Mouse (Mus musculus): ENCODE measurements around the gene Atg9a. TPM values are rescaled to one million over a fixed set of nuclear protein-coding genes. Genes with fewer than 3 reads are reported as not detected.
A peak's percentile ranks its signal among the peaks of the same experiment; 100 is the strongest.
"Not testable (repeated sequence)": the region's sequence is repeated elsewhere in the genome, so short reads cannot be mapped to it uniquely, and the experiment has no call there.

Gene Atg9a
- polyA plus RNA-seq (2012; rRNA removed): 63.2 and 68.4 TPM in 2 replicates

DNA sequence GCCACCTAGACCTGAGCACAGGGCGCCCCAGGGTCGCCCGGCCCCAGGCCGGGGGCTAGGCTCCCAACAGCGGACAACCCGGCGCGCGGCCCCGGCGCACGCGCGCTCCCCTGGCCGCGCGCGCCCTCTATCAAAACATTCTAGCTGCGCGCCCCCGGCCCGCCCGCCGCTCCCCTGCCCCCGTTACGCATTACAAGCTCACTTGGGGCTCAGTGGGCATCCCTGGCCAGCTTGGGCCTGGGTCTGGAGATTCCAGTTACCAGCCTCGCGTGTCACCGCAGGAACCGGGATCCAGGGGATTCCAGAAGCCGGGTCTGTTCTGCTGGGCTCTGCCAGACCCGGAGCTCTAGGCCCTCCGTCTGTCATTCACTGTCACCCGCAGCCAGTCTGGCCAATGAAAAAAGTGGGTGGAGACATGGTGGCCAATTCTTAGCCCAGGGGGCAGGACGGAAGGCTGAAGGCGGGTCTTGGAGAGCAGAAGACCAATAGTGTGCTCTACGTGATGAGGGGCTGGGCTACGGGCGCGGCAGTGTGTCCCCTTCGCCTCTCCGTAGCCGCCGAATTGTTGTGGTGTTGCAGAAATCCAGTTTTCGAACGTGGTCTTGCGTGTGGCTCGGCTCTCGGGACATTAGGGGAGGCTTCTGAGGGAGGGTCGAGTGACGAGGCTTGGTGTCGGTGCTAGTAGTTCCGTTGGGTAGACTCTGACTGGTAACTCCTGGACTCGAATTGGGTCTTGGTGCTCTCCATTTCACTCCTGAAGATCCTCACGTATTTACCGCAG, at the start of gene Atg9a, which contains the start of gene Ankzf1:
Gene Atg9a (minus strand): TSS at position 575 of the 781 bp plus-strand sequence.
Gene Ankzf1 (plus strand): TSS at position 530 of the 781 bp plus-strand sequence.
- TF ChIP-seq POLR2A (IDR thresholded peaks at IDR 0.05; ENCODE audit: borderline replicate concordance, extremely low read depth, insufficient read depth, insufficient read length, poor library complexity, severe bottlenecking): peak; percentile 5; the same call in 1 of the 2 replicates
- no peak for TF ChIP-seq CTCF (IDR thresholded peaks at IDR 0.05; ENCODE audit: borderline replicate concordance, extremely low read depth, insufficient read depth, insufficient read length)
- peak; percentile 100 for DNase-seq (ENCODE audit: low read depth)

DNA sequence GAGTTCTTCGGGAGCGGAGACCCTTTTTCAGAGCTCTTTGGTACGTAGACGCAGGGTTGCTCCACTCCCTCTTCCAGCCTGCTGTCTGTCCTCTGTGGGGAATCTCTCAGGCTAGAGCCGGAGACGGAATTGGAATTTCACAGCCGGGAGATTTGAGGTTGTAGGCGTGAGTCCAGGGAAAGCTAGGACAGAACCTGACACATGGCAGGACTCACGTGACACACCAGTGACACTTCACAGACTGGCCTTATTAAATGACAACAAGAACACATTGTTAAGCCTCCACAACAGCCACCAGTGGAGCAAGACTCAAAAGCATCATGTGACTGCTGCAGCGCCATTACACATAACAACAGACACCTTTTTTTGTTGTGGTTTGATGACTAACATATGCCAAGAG, 47.6 kb upstream of the Atg9a start:
- no peak for DNase-seq (ENCODE audit: low read depth)
- TF ChIP-seq POLR2A (IDR thresholded peaks at IDR 0.05; ENCODE audit: borderline replicate concordance, extremely low read depth, insufficient read depth, insufficient read length, poor library complexity, severe bottlenecking): no peak
- no peak for TF ChIP-seq CTCF (IDR thresholded peaks at IDR 0.05; ENCODE audit: borderline replicate concordance, extremely low read depth, insufficient read depth, insufficient read length)

DNA sequence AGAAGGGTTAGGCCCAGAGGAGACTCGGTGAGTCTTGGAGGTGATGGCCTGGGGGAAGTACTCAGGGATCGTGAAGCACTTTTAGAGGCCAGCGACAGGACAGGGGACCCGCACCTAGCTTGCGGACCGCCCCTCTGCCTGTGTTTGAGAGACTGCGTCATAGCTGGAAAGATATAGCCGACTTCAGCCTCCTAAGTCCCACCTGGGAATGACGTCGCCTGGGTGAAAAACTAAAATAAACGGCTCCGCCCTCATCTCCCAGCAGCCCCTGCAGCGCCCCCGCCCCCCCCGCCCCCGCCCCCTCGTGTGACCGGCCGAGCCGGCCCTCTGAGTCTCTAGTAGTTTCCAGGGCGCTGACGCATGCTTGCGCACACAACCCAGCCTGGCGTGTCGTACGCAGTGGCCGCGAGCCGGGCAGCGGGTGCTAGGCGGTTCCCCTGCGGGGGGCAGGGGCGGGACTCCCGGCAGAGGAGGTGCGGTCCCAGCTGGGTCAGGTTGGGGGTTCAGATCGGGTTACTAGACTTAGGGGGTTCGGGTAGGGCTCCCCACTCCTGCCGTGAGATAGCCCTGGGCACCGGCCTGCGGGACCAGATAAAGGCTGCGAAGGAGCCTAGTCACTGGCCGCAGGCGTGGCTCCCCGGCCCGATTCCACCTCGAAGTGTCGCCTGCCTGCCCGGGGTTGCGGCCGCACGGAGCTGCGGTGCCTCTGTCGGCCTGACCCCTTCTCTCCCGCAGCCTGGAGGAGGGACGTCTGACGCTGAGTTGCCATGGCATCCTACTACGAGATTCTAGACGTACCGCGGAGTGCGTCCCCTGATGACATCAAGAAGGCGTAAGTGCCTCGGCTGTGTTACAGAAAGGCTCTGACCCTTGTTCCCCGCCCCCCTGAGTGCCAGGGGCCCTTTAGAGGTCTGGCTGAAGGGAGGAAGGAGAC, 44.4 kb upstream of the Atg9a start, which contains the start of gene Dnajb2:
Gene Dnajb2 (plus strand): TSS at position 290 of the 934 bp plus-strand sequence.
- TF ChIP-seq CTCF (IDR thresholded peaks at IDR 0.05; ENCODE audit: borderline replicate concordance, extremely low read depth, insufficient read depth, insufficient read length) (no peak), POLR2A (IDR thresholded peaks at IDR 0.05; ENCODE audit: borderline replicate concordance, extremely low read depth, insufficient read depth, insufficient read length, poor library complexity, severe bottlenecking) (peak; percentile 36; the same call in 1 of the 2 replicates)
- peak; percentile 84 for DNase-seq (ENCODE audit: low read depth)

DNA sequence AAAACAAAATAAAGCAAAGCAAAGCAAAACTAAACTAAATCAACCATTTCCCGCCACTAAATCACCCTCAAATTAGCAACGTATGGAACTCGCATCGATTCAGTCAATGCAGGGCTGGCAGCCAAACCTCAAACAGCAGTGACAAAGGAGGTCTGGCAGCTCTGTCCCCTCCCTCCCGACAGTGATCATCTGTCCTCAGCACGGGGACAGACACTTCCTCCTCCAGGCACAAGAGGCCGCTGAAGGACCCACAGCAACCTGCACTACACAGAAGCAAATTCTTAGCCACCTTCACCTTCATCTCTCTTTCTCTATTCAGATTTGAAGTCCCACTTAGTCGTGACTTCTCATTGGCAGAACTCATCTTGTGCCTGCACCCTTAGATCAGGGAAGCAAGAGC, 42.6 kb upstream of the Atg9a start:
- peak; percentile 15; the same call in 1 of the 2 replicates for TF ChIP-seq POLR2A (IDR thresholded peaks at IDR 0.05; ENCODE audit: borderline replicate concordance, extremely low read depth, insufficient read depth, insufficient read length, poor library complexity, severe bottlenecking)
- peak; percentile 75 for TF ChIP-seq CTCF (IDR thresholded peaks at IDR 0.05; ENCODE audit: borderline replicate concordance, extremely low read depth, insufficient read depth, insufficient read length)
- peak; percentile 94 for DNase-seq (ENCODE audit: low read depth)

DNA sequence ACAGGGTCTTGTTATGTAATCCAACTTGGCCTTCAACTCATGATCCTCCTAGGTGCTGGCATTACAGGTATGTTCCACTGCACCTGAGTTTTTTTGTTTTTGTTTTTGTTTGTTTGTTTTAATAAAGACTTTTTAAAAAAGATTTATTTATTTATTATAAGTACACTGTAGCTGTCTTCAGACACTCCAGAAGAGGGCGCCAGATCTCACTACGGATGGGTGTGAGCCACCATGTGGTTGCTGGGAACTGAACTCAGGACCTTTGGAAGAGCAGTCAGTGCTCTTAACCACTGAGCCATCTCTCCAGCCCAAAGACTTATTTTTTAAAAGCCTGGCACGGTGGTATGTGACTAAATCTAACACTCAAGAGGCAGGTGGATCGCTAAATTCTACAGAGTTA, 40.5 kb upstream of the Atg9a start:
- not testable (repeated sequence) for DNase-seq (ENCODE audit: low read depth)

DNA sequence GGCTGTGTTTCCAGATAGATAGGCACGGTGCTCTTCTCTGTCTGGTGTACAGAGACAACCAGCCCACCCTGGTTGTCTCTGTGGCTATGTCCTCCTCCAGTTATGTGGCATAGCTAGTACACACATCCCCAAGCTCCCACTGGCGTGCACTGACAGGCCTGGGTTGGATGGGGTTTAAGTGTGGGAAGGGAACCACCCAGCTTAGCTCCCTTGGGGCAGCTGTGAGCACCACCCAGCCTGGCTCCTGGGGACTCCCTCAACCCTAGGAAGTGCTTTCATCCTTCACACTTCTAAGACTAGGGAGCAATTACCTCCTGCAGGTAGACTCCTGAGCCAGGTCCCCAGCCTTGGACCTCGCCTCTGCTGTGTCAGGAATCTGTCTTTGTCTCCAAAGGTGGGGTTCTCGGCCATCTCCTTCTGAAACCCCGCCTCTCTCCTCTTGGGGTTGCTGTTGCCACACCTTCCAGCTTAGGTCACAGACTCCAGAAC, 39.7 kb upstream of the Atg9a start, which contains the start of gene A630095N17Rik:
Gene A630095N17Rik (minus strand): TSS at position 439 of the 489 bp plus-strand sequence.
- no peak for DNase-seq (ENCODE audit: low read depth)
- TF ChIP-seq POLR2A (IDR thresholded peaks at IDR 0.05; ENCODE audit: borderline replicate concordance, extremely low read depth, insufficient read depth, insufficient read length, poor library complexity, severe bottlenecking): no peak
- TF ChIP-seq CTCF (IDR thresholded peaks at IDR 0.05; ENCODE audit: borderline replicate concordance, extremely low read depth, insufficient read depth, insufficient read length): no peak

DNA sequence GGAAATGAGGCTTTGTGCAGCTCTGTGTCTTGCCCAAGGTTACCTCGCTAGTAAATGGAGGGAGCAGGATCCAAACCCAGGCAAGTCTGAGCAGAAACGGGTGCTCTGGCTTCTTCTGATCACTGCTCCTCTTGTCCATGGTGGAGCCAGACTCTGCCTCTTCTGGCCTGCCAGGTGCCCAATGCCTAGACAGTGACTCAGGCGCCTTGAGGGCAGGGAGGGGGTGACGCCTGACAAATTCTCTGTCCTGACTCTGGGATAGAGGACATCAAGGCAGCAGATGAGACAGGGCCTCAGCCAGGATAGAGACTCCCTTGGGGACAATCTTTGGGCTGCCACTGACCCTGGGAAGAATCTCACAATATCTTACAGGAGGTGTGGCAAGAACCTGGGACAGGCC, 39.2 kb upstream of the Atg9a start:
- no peak for TF ChIP-seq POLR2A (IDR thresholded peaks at IDR 0.05; ENCODE audit: borderline replicate concordance, extremely low read depth, insufficient read depth, insufficient read length, poor library complexity, severe bottlenecking)
- no peak for TF ChIP-seq CTCF (IDR thresholded peaks at IDR 0.05; ENCODE audit: borderline replicate concordance, extremely low read depth, insufficient read depth, insufficient read length)
- DNase-seq (ENCODE audit: low read depth): no peak

DNA sequence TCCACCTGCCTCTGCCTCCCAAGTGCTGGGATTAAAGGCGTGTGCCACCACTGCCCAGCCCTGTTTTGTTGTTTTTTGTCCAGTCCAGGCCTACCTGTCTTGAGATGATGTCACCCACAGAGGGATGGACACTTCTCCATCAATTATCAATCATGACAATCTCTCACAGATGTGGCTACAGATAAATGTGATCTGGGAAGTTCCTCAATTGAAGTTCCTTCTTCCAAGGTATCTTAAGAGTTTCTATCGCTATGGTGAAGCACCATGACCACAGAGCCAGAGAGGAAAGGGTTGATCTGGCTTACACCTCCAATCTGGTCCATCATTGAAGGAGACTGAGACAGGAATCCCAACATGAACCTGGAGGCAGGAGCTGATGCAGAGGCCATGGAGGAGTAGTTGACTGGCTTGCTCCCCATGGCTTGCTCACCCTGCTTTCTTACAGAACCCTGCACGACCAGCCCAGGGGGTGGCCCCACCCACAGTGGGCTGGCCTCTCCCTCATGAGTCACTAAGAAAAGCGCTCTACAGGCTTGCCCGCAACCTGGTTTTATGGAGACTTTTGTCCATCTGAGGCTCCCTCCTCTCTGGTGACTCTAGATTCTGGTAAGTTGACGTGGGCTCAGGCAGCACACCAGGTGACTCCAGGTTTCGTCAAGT, 38.5 kb upstream of the Atg9a start:
- DNase-seq (ENCODE audit: low read depth): no peak

DNA sequence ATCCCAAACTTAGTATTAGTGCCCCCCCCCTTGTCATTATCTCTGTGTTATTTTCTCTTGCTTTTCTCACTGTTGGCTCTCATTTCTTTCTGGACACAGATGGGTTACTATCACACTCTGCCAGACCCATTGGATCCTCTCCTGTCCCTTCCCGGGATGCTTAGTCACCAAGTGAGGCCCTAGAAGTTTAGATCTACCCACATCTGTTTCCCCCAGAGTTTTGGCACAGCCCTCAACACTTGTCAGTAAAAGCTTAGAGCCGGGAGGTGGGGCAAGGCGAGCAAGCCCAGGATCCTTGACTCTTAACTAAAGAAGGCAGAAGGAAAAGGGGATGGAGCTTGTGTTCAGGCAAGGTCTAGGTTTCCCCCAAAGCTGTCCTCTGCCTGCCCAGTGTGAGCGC, 37.2 kb upstream of the Atg9a start:
- TF ChIP-seq POLR2A (IDR thresholded peaks at IDR 0.05; ENCODE audit: borderline replicate concordance, extremely low read depth, insufficient read depth, insufficient read length, poor library complexity, severe bottlenecking) (no peak), CTCF (IDR thresholded peaks at IDR 0.05; ENCODE audit: borderline replicate concordance, extremely low read depth, insufficient read depth, insufficient read length) (no peak)
- no peak for DNase-seq (ENCODE audit: low read depth)

More for the DNA sequence above, 38.5 kb upstream of the Atg9a start:
- TF ChIP-seq POLR2A (IDR thresholded peaks at IDR 0.05; ENCODE audit: borderline replicate concordance, extremely low read depth, insufficient read depth, insufficient read length, poor library complexity, severe bottlenecking) (no peak), CTCF (IDR thresholded peaks at IDR 0.05; ENCODE audit: borderline replicate concordance, extremely low read depth, insufficient read depth, insufficient read length) (no peak)

DNA sequence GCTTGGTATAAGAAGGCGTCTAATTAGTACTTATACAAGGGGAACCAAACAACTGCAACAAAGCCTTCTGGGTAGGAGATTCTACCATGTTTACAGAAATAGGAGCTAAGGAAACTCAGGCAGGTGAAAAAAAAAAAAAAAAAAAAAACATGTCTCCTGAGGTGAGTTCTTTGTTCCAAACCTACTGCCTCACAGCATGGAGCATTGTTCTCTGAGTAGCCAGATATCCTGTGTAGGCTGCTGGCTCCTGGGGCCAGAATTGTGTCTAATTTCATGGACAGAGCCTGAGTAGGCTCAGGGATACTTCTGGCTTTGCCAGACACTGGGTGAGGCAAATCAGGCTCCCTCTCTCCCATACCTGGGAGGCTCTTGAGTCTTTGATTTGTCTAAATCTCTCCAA, 35.7 kb upstream of the Atg9a start:
- DNase-seq (ENCODE audit: low read depth): no peak
- no peak for TF ChIP-seq POLR2A (IDR thresholded peaks at IDR 0.05; ENCODE audit: borderline replicate concordance, extremely low read depth, insufficient read depth, insufficient read length, poor library complexity, severe bottlenecking)
- TF ChIP-seq CTCF (IDR thresholded peaks at IDR 0.05; ENCODE audit: borderline replicate concordance, extremely low read depth, insufficient read depth, insufficient read length): no peak

DNA sequence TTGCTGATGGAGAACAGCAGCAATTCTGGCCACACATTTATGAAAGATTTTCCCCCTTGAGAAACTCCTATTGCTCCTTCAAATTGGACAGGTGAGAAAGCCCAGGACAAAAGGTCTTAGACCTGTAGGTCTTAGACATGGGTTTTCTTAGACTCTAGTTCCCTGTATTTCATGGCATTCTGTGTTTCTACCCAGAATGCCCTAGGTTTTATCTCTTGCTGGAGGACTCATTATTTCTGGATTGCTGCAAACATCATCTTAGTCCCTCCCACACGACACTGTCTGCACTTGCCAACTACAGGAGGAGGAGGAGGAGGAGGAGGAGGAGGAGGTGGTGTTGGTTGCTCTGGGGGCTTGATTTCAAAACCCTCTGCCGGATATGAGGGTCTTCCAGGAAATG, 34.1 kb upstream of the Atg9a start:
- no peak for DNase-seq (ENCODE audit: low read depth)
- TF ChIP-seq CTCF (IDR thresholded peaks at IDR 0.05; ENCODE audit: borderline replicate concordance, extremely low read depth, insufficient read depth, insufficient read length) (no peak), POLR2A (IDR thresholded peaks at IDR 0.05; ENCODE audit: borderline replicate concordance, extremely low read depth, insufficient read depth, insufficient read length, poor library complexity, severe bottlenecking) (no peak)

Measured in brain, embryonic 14.5 days (tissue).